Mouse (Mus musculus): ENCODE data around the gene Angptl2.

DNA sequence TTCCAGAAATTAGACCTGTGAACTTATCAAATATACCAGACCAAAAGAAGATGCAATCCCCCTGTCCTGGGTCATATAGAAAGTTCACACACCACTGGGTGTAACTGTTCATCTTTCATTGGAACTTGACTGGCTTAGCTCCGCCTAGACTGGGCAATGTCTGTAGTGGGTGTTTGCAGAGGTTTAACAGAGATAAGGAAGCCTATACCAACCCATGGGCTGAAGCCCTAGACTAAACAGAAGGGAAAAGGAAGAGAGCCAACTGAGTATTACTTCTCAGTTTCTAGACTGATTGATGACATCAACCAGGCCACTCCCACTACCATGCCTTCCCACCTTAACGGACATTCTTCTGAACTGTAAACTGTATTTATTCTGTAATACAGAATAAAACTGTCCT lies 76.2 kb downstream of the Angptl2 start:
- TF ChIP-seq CTCF (IDR thresholded peaks at IDR 0.05; ENCODE audit: control insufficient read depth, insufficient read depth, low read length) (no peak), POLR2A (IDR thresholded peaks at IDR 0.05; ENCODE audit: borderline replicate concordance, control insufficient read depth, low read depth, low read length) (no peak)
